ENCODE assay signal across 8 mouse cellular contexts in genomic region chr4:119108495-119109408, GRCm38 (mm10). TPM values are rescaled to one million over a fixed set of nuclear protein-coding genes. Genes with fewer than 3 reads are reported as not detected.
DNase-seq lines count a peak whose midpoint lies in the region; ATAC-seq lines count a peak whose summit lies in the region.

Gene Slc2a1 (plus strand): TSS chr4:119108711.

- under 1% methylated on average over 88 of the region's 88 CpGs for WGBS in intestine, embryonic 14.5 days

- peak within 1 kb of the TSS; percentile 84 for H3K4me3 ChIP-seq in intestine, embryonic 14.5 days (ENCODE audit: low read depth, low read length)

- peak; percentile 56 for ATAC-seq in activated CD4-positive, CD25-positive, alpha-beta regulatory T cell, adult 4 months
- ATAC-seq in common myeloid progenitor, adult 5-6 weeks (replicated peaks; ENCODE audit: low read depth, poor library complexity, severe bottlenecking) = peak; percentile 83
- peak; percentile 92 for ATAC-seq in intestine, embryonic 14.5 days (replicated peaks; ENCODE audit: low FRiP score, low TSS enrichment, low read depth)

- H3K27me3 ChIP-seq in intestine, embryonic 14.5 days (replicated peaks; ENCODE audit: control insufficient read depth, insufficient read depth, low read length) = no peaks in the 10 kb centered on the region

- DNase-seq in gastrocnemius, postnatal 25 days = peak; percentile 86
- DNase-seq in intestine, embryonic 14.5 days (ENCODE audit: low spot score) = peak; percentile 95
- DNase-seq in left cerebral cortex, postnatal 14 days (ENCODE audit: low spot score in 2 of 2) = peak; percentile 87 to 89
- DNase-seq in mesoderm, embryonic 11.5 days (ENCODE audit: low read depth, low spot score) = peak; percentile 97
- peak; percentile 82 to 85 for DNase-seq in right cerebral cortex, postnatal 36 days (ENCODE audit: low spot score in 2 of 2)
- peak; percentile 100 for DNase-seq in yolk sac, embryonic 10.5 days (ENCODE audit: low spot score)

- H3K9ac ChIP-seq in intestine, embryonic 14.5 days (ENCODE audit: low read length) = peak within 1 kb of the TSS; percentile 96

- H3K9me3 ChIP-seq in intestine, embryonic 14.5 days (ENCODE audit: control insufficient read depth, low read length) = no peaks in the 10 kb centered on the region

- peaks cover 18% of the 10 kb centered on the region; the same call in 1 of the 2 replicates for H3K36me3 ChIP-seq in intestine, embryonic 14.5 days (ENCODE audit: control insufficient read depth, insufficient read depth, low read length)

- intact Hi-C loops in left cerebral cortex, postnatal 14 days (cut with DNase I) = no loop called here

- H3K4me1 ChIP-seq in intestine, embryonic 14.5 days (replicated peaks; ENCODE audit: control insufficient read depth, insufficient read depth, low read length) = peaks cover 38% of the 10 kb centered on the region

- H3K4me2 ChIP-seq in intestine, embryonic 14.5 days (ENCODE audit: low read length) = peak within 1 kb of the TSS; percentile 60

- H3K27ac ChIP-seq in intestine, embryonic 14.5 days (ENCODE audit: low read depth) = peak within 1 kb of the TSS; percentile 100

RNA-seq across cellular contexts. Expression of gene Slc2a1, which starts in this region (rescaled TPM):
- polyA plus RNA-seq in activated CD4-positive, CD25-positive, alpha-beta regulatory T cell, adult 4 months (2017; shearing (Covaris generic)) = 10 to 100 TPM; 27.6 to 29.1 TPM
- total RNA-seq in common myeloid progenitor, adult 5-6 weeks (2017) = 6.1 and 7.9 TPM in 2 replicates
- total RNA-seq in gastrocnemius, postnatal 25 days (2021) = 1 to 10 TPM; 4.0 to 5.5 TPM
- 131 and 132 TPM in 2 replicates for polyA plus RNA-seq in intestine, embryonic 14.5 days (2014; fragmentation: Nextera tagmentation; extraction: Ambion mirVana)
- 100 to 1,000 TPM in 1 of 2 experiments, 10 to 100 TPM in 1; 72.3 to 110 TPM for total RNA-seq in left cerebral cortex, postnatal 14 days (2021)

Comparison
In these comparisons a context has a peak if more than half of its experiments do, and no peak if none do; other contexts are left out.
1. Peak in every context shown above with its lines: DNase-seq, ATAC-seq, H3K4me3 ChIP-seq and H3K27ac ChIP-seq.